Mouse (Mus musculus): ENCODE data around the gene Mybpc3. TPM values are rescaled to one million over a fixed set of nuclear protein-coding genes. Genes with fewer than 3 reads are reported as not detected.
A peak's percentile ranks its signal among the peaks of the same experiment; 100 is the strongest.

Mybpc3 gene
- polyA plus RNA-seq, 1 experiment from 2014 or later: 4.7 TPM

DNA sequence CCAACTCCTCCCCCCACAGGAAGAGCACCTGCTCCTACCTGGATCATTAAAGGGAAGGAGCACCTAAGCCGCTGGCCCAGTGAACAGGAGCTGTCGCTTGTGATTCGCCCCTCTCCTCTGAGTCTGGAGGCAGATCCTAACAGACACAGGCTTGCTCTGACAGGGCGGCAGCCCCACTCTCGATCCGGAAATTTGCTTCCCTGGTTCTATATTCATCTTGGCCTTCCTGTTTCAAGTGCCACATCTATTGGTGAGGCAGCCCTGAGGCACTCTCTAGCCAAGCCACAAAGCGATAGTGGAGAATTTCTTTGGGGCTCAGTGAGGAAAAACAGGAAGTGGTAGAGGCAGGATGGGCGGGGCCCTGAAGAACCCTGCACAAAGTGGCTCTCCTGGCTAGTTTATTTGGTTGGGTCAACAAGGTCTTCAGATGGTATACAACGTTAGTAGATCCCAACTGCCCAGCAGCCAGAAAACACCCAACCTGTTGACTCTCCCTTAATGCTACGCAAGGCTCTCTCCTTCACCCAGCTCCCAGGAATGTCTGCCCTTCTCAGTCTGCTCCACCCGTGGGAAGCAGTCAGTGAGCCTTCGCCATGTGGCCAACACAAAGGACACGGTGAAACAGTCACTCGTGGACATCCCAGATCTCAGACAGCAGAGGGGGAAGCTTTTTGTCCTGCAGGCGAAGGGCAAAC, 65.9 kb downstream of the Mybpc3 start, which contains the start of gene Madd:
TSS of gene Madd (minus strand) at position 127 of the 695 bp plus-strand sequence.
- peaks cover 3% of the 10 kb centered on the region; the same call in 1 of the 2 replicates for H3K4me1 ChIP-seq (ENCODE audit: insufficient read depth, low read depth, low read length)
- ATAC-seq: peak; percentile 48
- 42% methylated on average over 15 of the region's 15 CpGs for WGBS
- H3K36me3 ChIP-seq (ENCODE audit: insufficient read depth, low read length): no peaks in the 10 kb centered on the region
- peak within 1 kb of the TSS; percentile 30 for H3K9ac ChIP-seq (replicated peaks; ENCODE audit: low read depth)
- peak within 1 kb of the TSS; percentile 98 for H3K4me2 ChIP-seq (replicated peaks; ENCODE audit: low read depth, low read length)
- no peaks in the 10 kb centered on the region for H3K9me3 ChIP-seq (ENCODE audit: low read length)
- H3K4me3 ChIP-seq (ENCODE audit: low read depth, low read length): peak within 1 kb of the TSS; percentile 86
- DNase-seq (ENCODE audit: low spot score): peak; percentile 80
- H3K27ac ChIP-seq (ENCODE audit: low read length): peak within 1 kb of the TSS; percentile 85
- no peaks in the 10 kb centered on the region for H3K27me3 ChIP-seq (replicated peaks; ENCODE audit: insufficient read depth, low read length)
- TF ChIP-seq CTCF (IDR thresholded peaks at IDR 0.05) (no peak), EP300 (IDR thresholded peaks at IDR 0.05) (no peak)

Other genes with a start within 250 kb of the Mybpc3 start
- 6.2 and 8.2 TPM in 2 replicates for gene C1qtnf4, start 232.3 kb upstream of the Mybpc3 start, polyA plus RNA-seq (2015; fragmentation: Nextera tagmentation; extraction: Ambion mirVana)
- 18.1 and 21.3 TPM in 2 replicates for gene Kbtbd4, start 213.4 kb upstream of the Mybpc3 start, polyA plus RNA-seq (2015; fragmentation: Nextera tagmentation; extraction: Ambion mirVana)
- 146 and 159 TPM in 2 replicates for gene Ndufs3, start 213.3 kb upstream of the Mybpc3 start, polyA plus RNA-seq (2015; fragmentation: Nextera tagmentation; extraction: Ambion mirVana)
- gene Celf1, start 177.8 kb upstream of the Mybpc3 start, polyA plus RNA-seq (2015; fragmentation: Nextera tagmentation; extraction: Ambion mirVana): 35.1 and 37.5 TPM in 2 replicates
- 0.84 and 1.8 TPM in 2 replicates for gene Rapsn, start 82.5 kb upstream of the Mybpc3 start, polyA plus RNA-seq (2015; fragmentation: Nextera tagmentation; extraction: Ambion mirVana)
- gene Psmc3, start 64.1 kb upstream of the Mybpc3 start, polyA plus RNA-seq (2015; fragmentation: Nextera tagmentation; extraction: Ambion mirVana): 181 and 186 TPM in 2 replicates
- gene Slc39a13, start 47.7 kb upstream of the Mybpc3 start, polyA plus RNA-seq (2015; fragmentation: Nextera tagmentation; extraction: Ambion mirVana): 32.6 and 34.4 TPM in 2 replicates
- 23.9 and 24.2 TPM in 2 replicates for gene Spi1, start 35.8 kb upstream of the Mybpc3 start, polyA plus RNA-seq (2015; fragmentation: Nextera tagmentation; extraction: Ambion mirVana)
- 7.6 and 10.5 TPM in 2 replicates for gene Madd, start 65.7 kb downstream of the Mybpc3 start, polyA plus RNA-seq (2015; fragmentation: Nextera tagmentation; extraction: Ambion mirVana)
- 31.0 and 34.4 TPM in 2 replicates for gene Nr1h3, start 84.7 kb downstream of the Mybpc3 start, polyA plus RNA-seq (2015; fragmentation: Nextera tagmentation; extraction: Ambion mirVana)
- gene Acp2, start 84.7 kb downstream of the Mybpc3 start, polyA plus RNA-seq (2015; fragmentation: Nextera tagmentation; extraction: Ambion mirVana): 21.7 and 22.1 TPM in 2 replicates
- 13.6 and 14.1 TPM in 2 replicates for gene Ddb2, start 118.8 kb downstream of the Mybpc3 start, polyA plus RNA-seq (2015; fragmentation: Nextera tagmentation; extraction: Ambion mirVana)
- 31.5 and 34.6 TPM in 2 replicates for gene Pacsin3, start 137.8 kb downstream of the Mybpc3 start, polyA plus RNA-seq (2015; fragmentation: Nextera tagmentation; extraction: Ambion mirVana)
- gene Arfgap2, start 146.8 kb downstream of the Mybpc3 start, polyA plus RNA-seq (2015; fragmentation: Nextera tagmentation; extraction: Ambion mirVana): 57.4 and 64.0 TPM in 2 replicates

Measured in lung, postnatal 0 days (tissue).